Mouse (Mus musculus): Measurements from ENCODE around the gene Tada3.
"Not testable (repeated sequence)": the region's sequence is repeated elsewhere in the genome, so short reads cannot be mapped to it uniquely, and the experiment has no call there.

Gene Tada3

GRCm38 (mm10) chr6:113343177-113344092 is 34.2 kb downstream of the Tada3 start, which contains the start of gene Camk1:
Camk1 (minus strand) TSS chr6:113343984.
- peak; percentile 43 to 54 for DNase-seq (ENCODE audit: low spot score in 2 of 2)

- no peak for DNase-seq (ENCODE audit: low spot score in 2 of 2)
Observed at GRCm38 (mm10) chr6:113342297-113342696, 35.4 kb downstream of the Tada3 start.

- no peak for DNase-seq (ENCODE audit: low spot score in 2 of 2)
Observed at GRCm38 (mm10) chr6:113341574-113341973, 36.1 kb downstream of the Tada3 start.

GRCm38 (mm10) chr6:113336852-113337620 is 40.6 kb downstream of the Tada3 start:
- no peak for DNase-seq (ENCODE audit: low spot score in 2 of 2)

GRCm38 (mm10) chr6:113334216-113334615 is 43.5 kb downstream of the Tada3 start:
- DNase-seq (ENCODE audit: low spot score in 2 of 2): no peak

GRCm38 (mm10) chr6:113333137-113333950 is 44.3 kb downstream of the Tada3 start:
- DNase-seq (ENCODE audit: low spot score in 2 of 2): peak in 1 of 2 experiments; percentile 49

GRCm38 (mm10) chr6:113332734-113333133 is 44.9 kb downstream of the Tada3 start:
- not testable (repeated sequence) for DNase-seq (ENCODE audit: low spot score in 2 of 2)

GRCm38 (mm10) chr6:113331721-113332120 is 46.0 kb downstream of the Tada3 start:
- no peak for DNase-seq (ENCODE audit: low spot score in 2 of 2)

- no peak for DNase-seq (ENCODE audit: low spot score in 2 of 2)
Observed at GRCm38 (mm10) chr6:113330547-113330946, 47.1 kb downstream of the Tada3 start.

- DNase-seq (ENCODE audit: low spot score in 2 of 2): no peak
Observed at GRCm38 (mm10) chr6:113329396-113329795, 48.3 kb downstream of the Tada3 start.

- peak; percentile 93 to 95 for DNase-seq (ENCODE audit: low spot score in 2 of 2)
Observed at GRCm38 (mm10) chr6:113326533-113327315, 51.0 kb downstream of the Tada3 start, which contains the start of gene Ogg1. Ogg1 (plus strand) TSS chr6:113326972.

Measured in cerebellum, postnatal 4 days (tissue).